Mouse (Mus musculus) heart, embryonic 11.5 days (tissue): ENCODE measurements at regions not wholly inside any gene's neighbourhood (a gene's known extent, or its start where the extent isn't known, plus 50 kb on each side); places are given as distances from the start of the nearest gene placed in this dataset.
"Not testable (repeated sequence)": the region's sequence is repeated elsewhere in the genome, so short reads cannot be mapped to it uniquely, and the experiment has no call there.

Experiments
- ATAC-seq: fragments of 200-750 bp; cut with Nextera tagmentation; replicated peaks from 2 replicates; pipeline ENCODE4 v1.8.0; 2017; ENCODE audit warnings: moderate library complexity; ENCODE audit not compliant: insufficient number of reproducible peaks, low FRiP score, low TSS enrichment
- H3K27ac ChIP-seq: fragments of 300-500 bp; sonication (generic); 2 replicates; pipeline ENCODE4 v1.5.1; 2014; ENCODE audit warnings: mild to moderate bottlenecking, low read depth, low read length
- H3K27me3 ChIP-seq: fragments of 300-500 bp; sonication (generic); 2 replicates; pipeline ENCODE4 v1.6.1; 2014; ENCODE audit warnings: mild to moderate bottlenecking, low read length, mixed read lengths; ENCODE audit not compliant: control insufficient read depth, insufficient read depth
- H3K36me3 ChIP-seq: fragments of 300-500 bp; sonication (generic); 2 replicates; pipeline ENCODE4 v1.6.1; 2014; ENCODE audit warnings: mild to moderate bottlenecking, low read length, moderate library complexity, mixed read lengths; ENCODE audit not compliant: control insufficient read depth, insufficient read depth
- H3K4me1 ChIP-seq: fragments of 300-500 bp; sonication (generic); 2 replicates; pipeline ENCODE4 v1.6.1; 2014; ENCODE audit warnings: low read length; ENCODE audit not compliant: control insufficient read depth, insufficient read depth
- H3K4me2 ChIP-seq: fragments of 300-500 bp; sonication (generic); 2 replicates; pipeline ENCODE4 v1.6.1; 2014; ENCODE audit warnings: mild to moderate bottlenecking, moderate library complexity
- H3K4me3 ChIP-seq: fragments of 300-500 bp; sonication (generic); 2 replicates; pipeline ENCODE4 v1.5.1; 2014; ENCODE audit warnings: low read depth, low read length
- H3K9ac ChIP-seq: fragments of 300-500 bp; sonication (generic); 2 replicates; pipeline ENCODE4 v1.6.1; 2014; ENCODE audit warnings: mild to moderate bottlenecking, low read depth, low read length, moderate library complexity
- H3K9me3 ChIP-seq: fragments of 300-500 bp; sonication (generic); replicated peaks from 2 replicates; pipeline ENCODE4 v1.6.1; 2016; ENCODE audit warnings: low read length; ENCODE audit not compliant: control insufficient read depth
- WGBS: fragments of 180-500 bp; shearing (Covaris S2); extraction: QIAGEN DNeasy Blood & Tissue Kit; methylation state at CpG from one replicate; pipeline ENCODE4 v1.1.7; 2014; ENCODE audit not compliant: insufficient replicate concordance; 5-methylcytosine and 5-hydroxymethylcytosine counted together

- no peak for ATAC-seq
- H3K4me3 ChIP-seq, result no peak overlapping the region
These were observed 263.4 kb upstream of the Tgfbr2 start for GRCm38 (mm10) chr9:116438580-116438979.

GRCm38 (mm10) chr9:116434414-116434813 lies 259.3 kb upstream of the Tgfbr2 start:
- H3K4me2 ChIP-seq, result no peak overlapping the region
- no peaks in the 10 kb centered on the region for H3K36me3 ChIP-seq
- no peak overlapping the region for H3K4me3 ChIP-seq
- no peaks in the 10 kb centered on the region for H3K4me1 ChIP-seq
- 70% methylated on average over 1 of the region's 1 CpGs for whole genome bisulfite sequencing
- ATAC-seq, result no peak
- H3K9me3 ChIP-seq, result no peaks in the 10 kb centered on the region
- H3K9ac ChIP-seq, result no peak overlapping the region
- no peak overlapping the region for H3K27ac ChIP-seq
- H3K27me3 ChIP-seq, result no peaks in the 10 kb centered on the region

More at GRCm38 (mm10) chr9:116438580-116438979, 263.4 kb upstream of the Tgfbr2 start:
- H3K9ac ChIP-seq, result no peak overlapping the region
- no peaks in the 10 kb centered on the region for H3K9me3 ChIP-seq
- H3K27me3 ChIP-seq, result no peaks in the 10 kb centered on the region
- H3K4me1 ChIP-seq, result no peaks in the 10 kb centered on the region
- no peak overlapping the region for H3K4me2 ChIP-seq
- H3K36me3 ChIP-seq, result no peaks in the 10 kb centered on the region
- 67% methylated on average over 1 of the region's 1 CpGs for WGBS
- no peak overlapping the region for H3K27ac ChIP-seq

- no peaks in the 10 kb centered on the region for H3K9me3 ChIP-seq
- no peaks in the 10 kb centered on the region for H3K4me1 ChIP-seq
- H3K9ac ChIP-seq, result no peak overlapping the region
- no peak overlapping the region for H3K4me3 ChIP-seq
- no peak overlapping the region for H3K27ac ChIP-seq
- H3K36me3 ChIP-seq, result no peaks in the 10 kb centered on the region
- 77% methylated on average over 4 of the region's 4 CpGs for WGBS
- H3K4me2 ChIP-seq, result no peak overlapping the region
- H3K27me3 ChIP-seq, result no peaks in the 10 kb centered on the region
- no peak for ATAC-seq
These were observed 253.9 kb upstream of the Tgfbr2 start for GRCm38 (mm10) chr9:116429061-116429460.

GRCm38 (mm10) chr9:116428475-116428874 lies 253.3 kb upstream of the Tgfbr2 start:
- Histone ChIP-seq H3K4me1 (no peaks in the 10 kb centered on the region), H3K27me3 (no peaks in the 10 kb centered on the region), H3K27ac (no peak overlapping the region), H3K4me2 (no peak overlapping the region), H3K36me3 (no peaks in the 10 kb centered on the region), H3K4me3 (no peak overlapping the region), H3K9ac (no peak overlapping the region), H3K9me3 (no peaks in the 10 kb centered on the region)
- no peak for ATAC-seq
- 61% methylated on average over 6 of the region's 6 CpGs for WGBS

- 52% methylated on average over 6 of the region's 6 CpGs for WGBS
- no peaks in the 10 kb centered on the region for H3K9me3 ChIP-seq
- no peaks in the 10 kb centered on the region for H3K4me1 ChIP-seq
- no peaks in the 10 kb centered on the region for H3K36me3 ChIP-seq
- H3K27me3 ChIP-seq, result no peaks in the 10 kb centered on the region
- no peak overlapping the region for H3K4me3 ChIP-seq
- no peak overlapping the region for H3K4me2 ChIP-seq
- H3K9ac ChIP-seq, result no peak overlapping the region
- ATAC-seq, result no peak
- no peak overlapping the region for H3K27ac ChIP-seq
These were observed 252.1 kb upstream of the Tgfbr2 start for GRCm38 (mm10) chr9:116427278-116427677.

GRCm38 (mm10) chr9:116426269-116426999 lies 251.3 kb upstream of the Tgfbr2 start:
- WGBS, result 53% methylated on average over 19 of the region's 19 CpGs
- Histone ChIP-seq H3K9ac (no peak overlapping the region), H3K4me1 (no peaks in the 10 kb centered on the region), H3K27ac (no peak overlapping the region), H3K4me3 (no peak overlapping the region), H3K4me2 (no peak overlapping the region), H3K9me3 (no peaks in the 10 kb centered on the region), H3K27me3 (no peaks in the 10 kb centered on the region), H3K36me3 (no peaks in the 10 kb centered on the region)
- ATAC-seq, result no peak

- not testable (repeated sequence) for H3K9ac ChIP-seq, H3K4me2 ChIP-seq, H3K27me3 ChIP-seq, H3K36me3 ChIP-seq, H3K27ac ChIP-seq, H3K4me1 ChIP-seq, ATAC-seq, H3K9me3 ChIP-seq, H3K4me3 ChIP-seq
- WGBS, result 65% methylated on average over 9 of the region's 9 CpGs
These were observed 250.2 kb upstream of the Tgfbr2 start for GRCm38 (mm10) chr9:116425400-116425799.

GRCm38 (mm10) chr9:116415021-116415420 lies 239.9 kb upstream of the Tgfbr2 start:
- ATAC-seq, result no peak
- no peaks in the 10 kb centered on the region for H3K27me3 ChIP-seq
- H3K36me3 ChIP-seq, result no peaks in the 10 kb centered on the region
- 48% methylated on average over 4 of the region's 4 CpGs for WGBS
- no peak overlapping the region for H3K4me2 ChIP-seq
- H3K4me3 ChIP-seq, result no peak overlapping the region
- H3K4me1 ChIP-seq, result no peaks in the 10 kb centered on the region
- H3K9ac ChIP-seq, result no peak overlapping the region
- no peak overlapping the region for H3K27ac ChIP-seq
- H3K9me3 ChIP-seq, result no peaks in the 10 kb centered on the region

- Histone ChIP-seq H3K4me2 (no peak overlapping the region), H3K4me3 (no peak overlapping the region), H3K4me1 (no peaks in the 10 kb centered on the region), H3K36me3 (no peaks in the 10 kb centered on the region), H3K9me3 (no peaks in the 10 kb centered on the region), H3K27me3 (no peaks in the 10 kb centered on the region), H3K27ac (no peak overlapping the region), H3K9ac (no peak overlapping the region)
- WGBS, result 69% methylated on average over 5 of the region's 5 CpGs
- no peak for ATAC-seq
These were observed 235.9 kb upstream of the Tgfbr2 start for GRCm38 (mm10) chr9:116411067-116411466.
